Mouse (Mus musculus) limb, embryonic 12.5 days (tissue): ENCODE measurements at regions not wholly inside any gene's neighbourhood (a gene's known extent, or its start where the extent isn't known, plus 50 kb on each side); places are given as distances from the start of the nearest gene placed in this dataset.
A peak's percentile ranks its signal among the peaks of the same experiment; 100 is the strongest.

ENCODE experiments used
- ATAC-seq: fragments of 200-750 bp; cut with Nextera tagmentation; 2 replicates; pipeline ENCODE4 v1.8.0; 2017; ENCODE audit warnings: low read depth, moderate TSS enrichment; ENCODE audit not compliant: insufficient number of reproducible peaks, insufficient read depth, low FRiP score, low TSS enrichment
- H3K27ac ChIP-seq: fragments of 300-500 bp; sonication (generic); 2 replicates; pipeline ENCODE4 v1.5.1; 2016; ENCODE audit warnings: mild to moderate bottlenecking, moderate library complexity
- H3K27me3 ChIP-seq: fragments of 300-500 bp; sonication (generic); 2 replicates; pipeline ENCODE4 v1.6.1; 2016; ENCODE audit warnings: mild to moderate bottlenecking, moderate library complexity
- H3K36me3 ChIP-seq: fragments of 300-500 bp; sonication (generic); 2 replicates; pipeline ENCODE4 v1.6.1; 2016; ENCODE audit warnings: mild to moderate bottlenecking, moderate library complexity
- H3K4me1 ChIP-seq: fragments of 300-500 bp; sonication (generic); replicated peaks from 2 replicates; pipeline ENCODE4 v1.6.1; 2016
- H3K4me2 ChIP-seq: fragments of 300-500 bp; sonication (generic); 2 replicates; pipeline ENCODE4 v1.6.1; 2016; ENCODE audit warnings: mild to moderate bottlenecking, moderate library complexity
- H3K4me3 ChIP-seq: fragments of 300-500 bp; sonication (generic); replicated peaks from 2 replicates; pipeline ENCODE4 v1.5.1; 2016; ENCODE audit warnings: mild to moderate bottlenecking
- H3K9ac ChIP-seq: fragments of 300-500 bp; sonication (generic); replicated peaks from 2 replicates; pipeline ENCODE4 v1.6.1; 2016; ENCODE audit warnings: mild to moderate bottlenecking, moderate library complexity
- H3K9me3 ChIP-seq: fragments of 300-500 bp; sonication (generic); 2 replicates; pipeline ENCODE4 v1.6.1; 2016; ENCODE audit warnings: mild to moderate bottlenecking, moderate library complexity
- WGBS: fragments of 180-500 bp; shearing (Covaris S2); methylation state at CpG from one replicate; pipeline ENCODE4 v1.1.7; 2016; 5-methylcytosine and 5-hydroxymethylcytosine counted together

- 8% methylated on average over 5 of the region's 5 CpGs for WGBS
- no peak overlapping the region for H3K4me3 ChIP-seq
- H3K4me1 ChIP-seq, result no peaks in the 10 kb centered on the region
- H3K4me2 ChIP-seq, result no peak overlapping the region
- H3K27me3 ChIP-seq, result no peaks in the 10 kb centered on the region
- H3K36me3 ChIP-seq, result no peaks in the 10 kb centered on the region
- H3K9me3 ChIP-seq, result no peaks in the 10 kb centered on the region
- ATAC-seq, result no peak
- H3K9ac ChIP-seq, result no peak overlapping the region
- no peak overlapping the region for H3K27ac ChIP-seq
These were observed 54.2 kb upstream of the Rfpl4b start for GRCm38 (mm10) chr10:38875667-38876245.

- H3K27me3 ChIP-seq, result no peaks in the 10 kb centered on the region
- H3K9me3 ChIP-seq, result no peaks in the 10 kb centered on the region
- no peak overlapping the region for H3K4me3 ChIP-seq
- no peak for ATAC-seq
- WGBS, result 92% methylated on average over 7 of the region's 7 CpGs
- H3K27ac ChIP-seq, result no peak overlapping the region
- no peaks in the 10 kb centered on the region for H3K36me3 ChIP-seq
- 0 out of 2 replicates have a peak, but pooled peaks cover 4% of the 10 kb centered on the region for H3K4me1 ChIP-seq
- H3K9ac ChIP-seq, result no peak overlapping the region
- no peak overlapping the region for H3K4me2 ChIP-seq
These were observed 57.7 kb upstream of the Rfpl4b start for GRCm38 (mm10) chr10:38879271-38879670.

GRCm38 (mm10) chr10:38880642-38881187 lies 59.1 kb upstream of the Rfpl4b start:
- Histone ChIP-seq H3K4me2 (no peak overlapping the region), H3K36me3 (no peaks in the 10 kb centered on the region), H3K27ac (0 out of 2 replicates have a peak overlapping the region, but pooled peaks have one; percentile 5), H3K27me3 (no peaks in the 10 kb centered on the region), H3K4me1 (0 out of 2 replicates have a peak, but pooled peaks cover 4% of the 10 kb centered on the region), H3K9ac (no peak overlapping the region), H3K4me3 (no peak overlapping the region), H3K9me3 (no peaks in the 10 kb centered on the region)
- no peak for ATAC-seq
- WGBS, result 71% methylated on average over 7 of the region's 7 CpGs

- no peaks in the 10 kb centered on the region for H3K36me3 ChIP-seq
- 90% methylated on average over 6 of the region's 6 CpGs for WGBS
- ATAC-seq, result no peak
- H3K4me3 ChIP-seq, result no peak overlapping the region
- no peaks in the 10 kb centered on the region for H3K9me3 ChIP-seq
- 0 out of 2 replicates have a peak, but pooled peaks cover 4% of the 10 kb centered on the region for H3K4me1 ChIP-seq
- H3K9ac ChIP-seq, result no peak overlapping the region
- no peaks in the 10 kb centered on the region for H3K27me3 ChIP-seq
- H3K27ac ChIP-seq, result no peak overlapping the region
- H3K4me2 ChIP-seq, result no peak overlapping the region
These were observed 60.6 kb upstream of the Rfpl4b start for GRCm38 (mm10) chr10:38882154-38882553.

- H3K36me3 ChIP-seq, result no peaks in the 10 kb centered on the region
These were observed 62.4 kb upstream of the Rfpl4b start for GRCm38 (mm10) chr10:38883816-38884599.

GRCm38 (mm10) chr10:38884641-38885040 lies 63.1 kb upstream of the Rfpl4b start:
- no peak overlapping the region for H3K27ac ChIP-seq
- H3K4me1 ChIP-seq, result 0 out of 2 replicates have a peak, but pooled peaks cover 4% of the 10 kb centered on the region
- H3K27me3 ChIP-seq, result no peaks in the 10 kb centered on the region
- no peak for ATAC-seq
- no peak overlapping the region for H3K4me2 ChIP-seq
- WGBS, result 80% methylated on average over 4 of the region's 4 CpGs
- H3K9me3 ChIP-seq, result no peaks in the 10 kb centered on the region
- no peak overlapping the region for H3K9ac ChIP-seq
- no peaks in the 10 kb centered on the region for H3K36me3 ChIP-seq
- no peak overlapping the region for H3K4me3 ChIP-seq

More at GRCm38 (mm10) chr10:38883816-38884599, 62.4 kb upstream of the Rfpl4b start:
- Histone ChIP-seq H3K4me2 (no peak overlapping the region), H3K27me3 (no peaks in the 10 kb centered on the region), H3K27ac (no peak overlapping the region), H3K9me3 (no peaks in the 10 kb centered on the region), H3K9ac (no peak overlapping the region), H3K4me3 (no peak overlapping the region), H3K4me1 (0 out of 2 replicates have a peak, but pooled peaks cover 4% of the 10 kb centered on the region)
- 87% methylated on average over 2 of the region's 2 CpGs for WGBS
- ATAC-seq, result no peak

GRCm38 (mm10) chr10:38886441-38886840 lies 64.9 kb upstream of the Rfpl4b start:
- WGBS, result 60% methylated on average over 2 of the region's 2 CpGs
- Histone ChIP-seq H3K27me3 (no peaks in the 10 kb centered on the region), H3K4me3 (no peak overlapping the region), H3K9me3 (no peaks in the 10 kb centered on the region), H3K27ac (no peak overlapping the region), H3K36me3 (no peaks in the 10 kb centered on the region), H3K4me2 (no peak overlapping the region), H3K9ac (no peak overlapping the region), H3K4me1 (0 out of 2 replicates have a peak, but pooled peaks cover 4% of the 10 kb centered on the region)
- no peak for ATAC-seq

GRCm38 (mm10) chr10:38887896-38888295 lies 66.3 kb upstream of the Rfpl4b start:
- 78% methylated on average over 9 of the region's 9 CpGs for WGBS
- no peak overlapping the region for H3K9ac ChIP-seq
- H3K4me2 ChIP-seq, result no peak overlapping the region
- no peak for ATAC-seq
- 0 out of 2 replicates have a peak, but pooled peaks cover 4% of the 10 kb centered on the region for H3K4me1 ChIP-seq
- H3K27me3 ChIP-seq, result no peaks in the 10 kb centered on the region
- H3K36me3 ChIP-seq, result no peaks in the 10 kb centered on the region
- no peak overlapping the region for H3K4me3 ChIP-seq
- H3K27ac ChIP-seq, result no peak overlapping the region
- H3K9me3 ChIP-seq, result no peaks in the 10 kb centered on the region

- Histone ChIP-seq H3K36me3 (no peaks in the 10 kb centered on the region), H3K4me2 (no peak overlapping the region), H3K9ac (no peak overlapping the region), H3K4me1 (no peaks in the 10 kb centered on the region), H3K27me3 (no peaks in the 10 kb centered on the region), H3K9me3 (no peaks in the 10 kb centered on the region), H3K4me3 (no peak overlapping the region), H3K27ac (no peak overlapping the region)
- 49% methylated on average over 1 of the region's 1 CpGs for WGBS
- ATAC-seq, result no peak
These were observed 70.6 kb upstream of the Lama4 start for GRCm38 (mm10) chr10:38894706-38895105.

GRCm38 (mm10) chr10:38895656-38896055 lies 69.7 kb upstream of the Lama4 start:
- H3K4me2 ChIP-seq, result no peak overlapping the region
- no peak overlapping the region for H3K4me3 ChIP-seq
- no peak overlapping the region for H3K27ac ChIP-seq
- no peaks in the 10 kb centered on the region for H3K9me3 ChIP-seq
- no peaks in the 10 kb centered on the region for H3K4me1 ChIP-seq
- WGBS, result 88% methylated on average over 3 of the region's 3 CpGs
- no peak for ATAC-seq
- no peaks in the 10 kb centered on the region for H3K36me3 ChIP-seq
- H3K27me3 ChIP-seq, result no peaks in the 10 kb centered on the region
- H3K9ac ChIP-seq, result no peak overlapping the region

GRCm38 (mm10) chr10:38897573-38897972 lies 67.7 kb upstream of the Lama4 start:
- no peak for ATAC-seq
- Histone ChIP-seq H3K4me1 (no peaks in the 10 kb centered on the region), H3K36me3 (no peaks in the 10 kb centered on the region), H3K4me2 (no peak overlapping the region), H3K9ac (no peak overlapping the region), H3K27me3 (no peaks in the 10 kb centered on the region), H3K27ac (no peak overlapping the region), H3K4me3 (no peak overlapping the region), H3K9me3 (no peaks in the 10 kb centered on the region)
- 86% methylated on average over 5 of the region's 5 CpGs for WGBS
